Mouse (Mus musculus): ENCODE data around the gene Nf2. TPM values are rescaled to one million over a fixed set of nuclear protein-coding genes. Genes with fewer than 3 reads are reported as not detected.

Nf2 gene
- polyA plus RNA-seq, 1 experiment from 2014 or later = 70.9 TPM

DNA sequence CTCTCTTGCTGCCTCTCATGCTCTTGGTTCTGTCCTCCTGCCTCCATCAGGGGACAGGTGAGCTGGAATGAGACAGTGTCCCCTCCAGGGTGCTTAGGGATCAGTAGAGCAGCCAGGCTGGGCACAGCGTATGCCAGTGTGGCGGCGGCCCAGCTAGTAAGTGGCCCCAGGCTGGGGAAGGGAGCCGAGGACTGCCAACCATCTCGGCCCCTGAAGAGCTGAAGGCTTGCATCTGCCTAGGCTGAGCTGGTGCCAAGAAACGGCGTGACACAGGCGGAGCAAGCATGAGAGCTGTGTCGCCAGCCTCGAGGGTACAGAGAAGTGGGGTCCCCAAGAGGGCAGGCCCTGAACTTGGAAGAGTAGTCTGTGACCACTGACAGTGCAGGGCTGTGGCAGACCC is 111.7 kb downstream of the Nf2 start:
- Histone ChIP-seq H3K27ac (replicated peaks) (no peak overlapping the region), H3K36me3 (peaks cover 12% of the 10 kb centered on the region; the same call in 1 of the 2 replicates), H3K4me1 (peaks cover 8% of the 10 kb centered on the region), H3K27me3 (peaks cover 24% of the 10 kb centered on the region), H3K4me2 (replicated peaks) (no peak overlapping the region), H3K4me3 (no peak overlapping the region), H3K9me3 (no peaks in the 10 kb centered on the region), H3K9ac (replicated peaks) (no peak overlapping the region)
- ATAC-seq (ENCODE audit: low FRiP score, low read depth) = no peak
- 87% methylated on average over 10 of the region's 10 CpGs for WGBS

DNA sequence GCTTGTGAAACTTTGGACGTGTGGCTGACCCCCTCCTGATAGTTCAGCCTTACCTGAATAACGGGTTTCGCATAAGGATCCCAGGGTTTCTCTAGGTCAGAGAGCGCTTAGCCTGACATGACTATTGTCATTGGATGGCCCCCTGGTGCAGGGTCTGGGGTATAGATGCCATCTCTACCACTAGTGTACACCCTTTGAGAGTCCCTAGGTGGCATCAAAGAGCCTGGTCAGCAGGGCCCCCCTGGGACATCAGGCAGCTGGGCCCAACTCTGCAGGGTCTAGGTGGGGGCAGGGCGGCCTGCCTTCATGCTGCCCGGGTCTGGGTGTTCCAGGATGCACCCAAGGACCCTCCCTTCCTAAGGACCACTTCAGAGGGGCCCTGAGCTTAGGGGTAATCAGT is 113.0 kb downstream of the Nf2 start:
- ATAC-seq (ENCODE audit: low FRiP score, low read depth) = 0 out of 2 replicates have a peak, but pooled peaks have one; percentile 34
- no peak overlapping the region for H3K4me2 ChIP-seq (replicated peaks)
- no peak overlapping the region for H3K4me3 ChIP-seq
- H3K4me1 ChIP-seq = peaks cover 8% of the 10 kb centered on the region
- H3K27me3 ChIP-seq = peaks cover 12% of the 10 kb centered on the region; the same call in 1 of the 2 replicates
- no peaks in the 10 kb centered on the region for H3K9me3 ChIP-seq
- peaks cover 12% of the 10 kb centered on the region; the same call in 1 of the 2 replicates for H3K36me3 ChIP-seq
- WGBS = 46% methylated on average over 6 of the region's 6 CpGs
- no peak overlapping the region for H3K27ac ChIP-seq (replicated peaks)
- no peak overlapping the region for H3K9ac ChIP-seq (replicated peaks)

GRCm38 (mm10) chr11:4734179-4734578 is 115.2 kb downstream of the Nf2 start:
- ATAC-seq (ENCODE audit: low FRiP score, low read depth) = no peak
- H3K27ac ChIP-seq (replicated peaks) = no peak overlapping the region
- 31% methylated on average over 12 of the region's 12 CpGs for WGBS
- H3K9me3 ChIP-seq = no peaks in the 10 kb centered on the region
- H3K4me1 ChIP-seq = peaks cover 8% of the 10 kb centered on the region
- H3K27me3 ChIP-seq = peaks cover 6% of the 10 kb centered on the region; the same call in 1 of the 2 replicates
- H3K9ac ChIP-seq (replicated peaks) = no peak overlapping the region
- H3K4me2 ChIP-seq (replicated peaks) = no peak overlapping the region
- peaks cover 12% of the 10 kb centered on the region; the same call in 1 of the 2 replicates for H3K36me3 ChIP-seq
- no peak overlapping the region for H3K4me3 ChIP-seq

- Histone ChIP-seq H3K27me3 (peaks cover 6% of the 10 kb centered on the region; the same call in 1 of the 2 replicates), H3K36me3 (0 out of 2 replicates have a peak, but pooled peaks cover under 1% of the 10 kb centered on the region), H3K9me3 (no peaks in the 10 kb centered on the region), H3K4me3 (no peak overlapping the region), H3K4me1 (peaks cover 8% of the 10 kb centered on the region), H3K27ac (replicated peaks) (no peak overlapping the region), H3K9ac (replicated peaks) (no peak overlapping the region), H3K4me2 (replicated peaks) (no peak overlapping the region)
- no peak for ATAC-seq (ENCODE audit: low FRiP score, low read depth)
- WGBS = 71% methylated on average over 7 of the region's 7 CpGs
Observed at GRCm38 (mm10) chr11:4731781-4732180, 117.6 kb downstream of the Nf2 start.

DNA sequence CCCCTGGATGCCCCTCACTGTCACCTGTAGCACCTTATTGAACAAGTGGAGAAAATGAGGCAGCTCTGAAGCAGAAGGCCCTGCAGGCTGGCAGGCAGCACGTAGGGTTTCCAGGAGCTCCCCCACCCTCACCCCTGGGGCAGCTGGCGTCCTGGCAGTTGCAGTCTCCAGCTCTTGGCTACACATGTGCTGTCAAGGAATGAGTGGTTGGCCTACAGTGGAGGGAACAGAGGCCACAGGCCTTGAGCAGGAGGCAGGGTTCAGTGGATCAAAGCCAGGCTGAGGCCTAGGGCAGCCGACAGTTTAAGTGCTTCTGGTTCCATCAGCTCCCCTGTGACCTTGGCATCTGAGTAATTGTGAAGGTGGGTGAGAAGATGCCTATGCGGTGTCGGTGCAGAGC is 118.4 kb downstream of the Nf2 start:
- 85% methylated on average over 5 of the region's 5 CpGs for WGBS
- no peak overlapping the region for H3K4me3 ChIP-seq
- H3K4me1 ChIP-seq = peaks cover 8% of the 10 kb centered on the region
- ATAC-seq (ENCODE audit: low FRiP score, low read depth) = no peak
- H3K27me3 ChIP-seq = peaks cover 4% of the 10 kb centered on the region; the same call in 1 of the 2 replicates
- H3K36me3 ChIP-seq = peaks cover 9% of the 10 kb centered on the region; the same call in 1 of the 2 replicates
- H3K27ac ChIP-seq (replicated peaks) = no peak overlapping the region
- H3K4me2 ChIP-seq (replicated peaks) = no peak overlapping the region
- no peak overlapping the region for H3K9ac ChIP-seq (replicated peaks)
- H3K9me3 ChIP-seq = no peaks in the 10 kb centered on the region

DNA sequence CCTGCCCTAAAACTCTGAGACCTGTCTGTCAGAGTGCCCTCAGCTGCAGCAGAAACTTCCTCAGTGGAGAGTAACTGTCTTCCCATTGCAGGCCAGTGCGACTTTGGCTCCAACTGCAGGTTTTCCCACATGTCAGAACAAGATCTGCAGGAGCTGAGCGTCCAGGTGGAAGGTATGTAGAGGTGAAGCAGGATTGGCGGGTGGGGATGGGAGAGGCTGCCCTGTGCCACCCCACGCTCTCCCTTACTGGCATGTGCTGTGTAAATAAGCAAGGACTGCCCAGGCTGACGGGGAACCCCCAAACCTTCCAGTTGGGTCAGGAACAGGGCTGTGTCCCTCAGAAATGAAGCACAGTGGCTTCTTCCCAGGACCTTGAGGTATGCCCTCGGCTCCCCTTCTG is 119.2 kb downstream of the Nf2 start:
- 85% methylated on average over 6 of the region's 6 CpGs for WGBS
- H3K27ac ChIP-seq (replicated peaks) = no peak overlapping the region
- no peak for ATAC-seq (ENCODE audit: low FRiP score, low read depth)

DNA sequence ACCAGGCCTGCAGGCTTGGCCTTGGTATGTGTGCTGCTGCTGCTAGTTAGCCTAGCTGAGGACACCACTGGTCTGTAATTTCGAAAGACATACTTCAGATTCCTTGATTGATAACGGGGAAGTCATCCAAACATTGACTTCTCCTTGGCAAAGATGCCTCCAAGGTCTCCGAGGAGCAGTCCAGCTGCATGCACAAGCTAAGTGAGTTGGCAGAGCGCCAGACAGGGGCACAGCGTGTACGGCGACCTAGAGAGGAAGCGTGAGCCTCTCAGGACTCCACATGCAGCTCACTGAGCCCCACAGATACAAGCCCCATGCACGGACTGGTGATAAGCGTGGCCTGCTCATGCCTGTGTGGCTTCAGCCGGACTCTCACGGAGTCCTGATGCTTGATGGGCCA is 119.7 kb downstream of the Nf2 start:
- Histone ChIP-seq H3K27me3 (no peaks in the 10 kb centered on the region), H3K9ac (replicated peaks) (no peak overlapping the region), H3K9me3 (no peaks in the 10 kb centered on the region), H3K4me3 (no peak overlapping the region), H3K36me3 (peaks cover 22% of the 10 kb centered on the region), H3K27ac (replicated peaks) (no peak overlapping the region), H3K4me1 (no peaks in the 10 kb centered on the region), H3K4me2 (replicated peaks) (no peak overlapping the region)
- WGBS = 88% methylated on average over 12 of the region's 12 CpGs
- ATAC-seq (ENCODE audit: low FRiP score, low read depth) = no peak

More for the DNA sequence above, 119.2 kb downstream of the Nf2 start:
- H3K36me3 ChIP-seq = peaks cover 17% of the 10 kb centered on the region
- no peaks in the 10 kb centered on the region for H3K9me3 ChIP-seq
- H3K27me3 ChIP-seq = no peaks in the 10 kb centered on the region
- H3K4me1 ChIP-seq = peaks cover 2% of the 10 kb centered on the region
- H3K4me3 ChIP-seq = no peak overlapping the region
- H3K4me2 ChIP-seq (replicated peaks) = no peak overlapping the region
- H3K9ac ChIP-seq (replicated peaks) = no peak overlapping the region

GRCm38 (mm10) chr11:4721728-4722127 is 127.6 kb downstream of the Nf2 start:
- Histone ChIP-seq H3K27me3 (no peaks in the 10 kb centered on the region), H3K9ac (replicated peaks) (no peak overlapping the region), H3K4me2 (replicated peaks) (no peak overlapping the region), H3K36me3 (peaks cover 40% of the 10 kb centered on the region), H3K4me1 (no peaks in the 10 kb centered on the region), H3K9me3 (no peaks in the 10 kb centered on the region), H3K4me3 (no peak overlapping the region), H3K27ac (replicated peaks) (no peak overlapping the region)
- ATAC-seq (ENCODE audit: low FRiP score, low read depth) = no peak
- 86% methylated on average over 8 of the region's 8 CpGs for WGBS

DNA sequence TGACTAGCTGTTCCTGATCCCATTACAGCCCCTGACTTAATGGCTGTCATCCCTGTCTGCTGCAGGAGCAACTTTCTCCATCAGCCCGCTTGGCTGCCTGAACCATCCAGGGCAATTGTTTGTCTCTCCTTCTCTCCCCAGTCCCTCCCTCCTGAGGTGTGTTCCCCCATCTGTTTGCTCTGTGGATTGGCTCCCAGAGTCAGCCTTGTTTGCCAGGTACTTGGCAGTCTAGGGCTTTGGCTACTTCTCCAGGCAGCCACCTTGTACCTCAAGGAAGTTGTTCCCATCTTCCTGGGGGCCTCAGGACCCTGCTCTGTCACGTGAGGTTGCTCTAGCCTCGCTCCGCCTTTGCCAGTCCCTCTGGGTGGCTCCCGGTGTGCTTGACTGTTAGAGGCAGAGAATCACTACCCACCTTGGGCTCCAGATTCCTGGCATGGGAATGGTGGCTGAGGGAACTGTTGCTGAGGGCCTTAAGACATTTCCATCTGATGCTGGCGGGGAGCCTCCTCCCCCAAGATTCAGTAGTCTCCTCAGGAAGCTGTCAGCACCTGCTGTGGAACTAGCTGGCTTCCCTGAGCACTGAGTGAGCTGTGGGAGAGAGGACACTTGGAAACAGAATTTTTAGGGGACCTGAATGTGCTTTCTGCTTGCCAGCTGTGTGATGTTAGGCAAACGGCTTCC is 128.3 kb downstream of the Nf2 start:
- ATAC-seq (ENCODE audit: low FRiP score, low read depth) = no peak
- Histone ChIP-seq H3K27me3 (no peaks in the 10 kb centered on the region), H3K36me3 (peaks cover 33% of the 10 kb centered on the region), H3K4me2 (replicated peaks) (no peak overlapping the region), H3K9ac (replicated peaks) (no peak overlapping the region), H3K4me3 (no peak overlapping the region), H3K9me3 (no peaks in the 10 kb centered on the region), H3K4me1 (no peaks in the 10 kb centered on the region), H3K27ac (replicated peaks) (no peak overlapping the region)
- 52% methylated on average over 7 of the region's 7 CpGs for WGBS

DNA sequence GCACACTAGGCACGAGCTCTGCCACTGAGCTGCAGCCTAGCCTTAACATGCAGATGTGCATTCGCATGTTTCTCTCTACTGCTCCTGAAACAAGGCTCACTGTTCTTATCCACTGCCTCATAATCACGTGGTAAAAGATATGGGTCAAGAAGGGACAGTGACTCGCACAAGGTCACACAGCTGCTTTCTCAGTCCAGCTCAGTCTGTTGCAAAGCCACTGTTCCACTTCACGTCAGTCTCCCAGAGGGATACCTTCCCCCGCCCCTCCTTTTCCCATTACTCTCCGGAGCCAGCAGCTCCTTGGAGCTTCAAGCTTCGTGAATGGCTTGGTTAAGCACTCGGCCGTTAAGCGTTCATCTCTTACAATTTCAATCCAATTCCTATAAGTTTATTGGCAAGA is 128.9 kb downstream of the Nf2 start:
- no peak for ATAC-seq (ENCODE audit: low FRiP score, low read depth)
- no peaks in the 10 kb centered on the region for H3K27me3 ChIP-seq
- H3K4me3 ChIP-seq = no peak overlapping the region
- no peak overlapping the region for H3K9ac ChIP-seq (replicated peaks)
- WGBS = 70% methylated on average over 11 of the region's 11 CpGs
- H3K4me1 ChIP-seq = no peaks in the 10 kb centered on the region
- H3K9me3 ChIP-seq = no peaks in the 10 kb centered on the region
- no peak overlapping the region for H3K27ac ChIP-seq (replicated peaks)
- no peak overlapping the region for H3K4me2 ChIP-seq (replicated peaks)
- peaks cover 27% of the 10 kb centered on the region for H3K36me3 ChIP-seq

- H3K9ac ChIP-seq (replicated peaks) = no peak overlapping the region
- no peak overlapping the region for H3K4me3 ChIP-seq
- 91% methylated on average over 9 of the region's 9 CpGs for WGBS
- H3K9me3 ChIP-seq = no peaks in the 10 kb centered on the region
- H3K27ac ChIP-seq (replicated peaks) = no peak overlapping the region
- peaks cover 23% of the 10 kb centered on the region for H3K36me3 ChIP-seq
- ATAC-seq (ENCODE audit: low FRiP score, low read depth) = no peak
- H3K4me1 ChIP-seq = no peaks in the 10 kb centered on the region
- no peak overlapping the region for H3K4me2 ChIP-seq (replicated peaks)
- no peaks in the 10 kb centered on the region for H3K27me3 ChIP-seq
Observed at GRCm38 (mm10) chr11:4719961-4720360, 129.4 kb downstream of the Nf2 start.

GRCm38 (mm10) chr11:4718548-4718947 is 130.8 kb downstream of the Nf2 start:
- H3K4me3 ChIP-seq = no peak overlapping the region
- no peaks in the 10 kb centered on the region for H3K4me1 ChIP-seq
- H3K27me3 ChIP-seq = no peaks in the 10 kb centered on the region
- peaks cover 11% of the 10 kb centered on the region for H3K36me3 ChIP-seq
- H3K27ac ChIP-seq (replicated peaks) = no peak overlapping the region
- no peak overlapping the region for H3K4me2 ChIP-seq (replicated peaks)
- no peaks in the 10 kb centered on the region for H3K9me3 ChIP-seq
- H3K9ac ChIP-seq (replicated peaks) = no peak overlapping the region
- 88% methylated on average over 5 of the region's 5 CpGs for WGBS
- no peak for ATAC-seq (ENCODE audit: low FRiP score, low read depth)

Data from midbrain, embryonic 12.5 days (tissue).